Mouse (Mus musculus) retina, postnatal 7 days (tissue): Measurements from ENCODE around the gene Ppp1r14a.

ENCODE experiments used
- DNase-seq: peaks from one replicate; pipeline ENCODE4 v3.0.0-alpha.2; 2012; ENCODE audit warnings: low read depth, low spot score

The Ppp1r14a gene

DNA sequence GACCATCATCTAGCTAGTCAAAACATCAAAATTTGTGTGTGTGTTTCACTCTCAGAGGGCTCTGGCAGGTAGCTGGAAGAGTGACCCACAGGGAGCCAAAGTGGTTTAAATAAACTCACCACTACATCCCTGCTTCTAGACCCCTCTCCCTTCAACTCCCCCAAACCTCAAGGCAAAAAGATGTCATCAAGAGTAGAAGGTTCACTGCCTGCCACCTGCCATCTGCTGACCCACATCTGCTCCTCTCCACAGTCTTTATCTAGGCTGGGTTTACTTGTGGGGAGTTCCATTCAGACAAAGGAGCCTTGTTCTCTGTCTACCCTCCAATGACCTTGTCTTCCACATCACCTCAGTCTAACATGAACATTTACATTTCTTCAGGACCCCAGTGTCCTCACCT lies 9.8 kb upstream of the Ppp1r14a start:
- no peak for DNase-seq

DNA sequence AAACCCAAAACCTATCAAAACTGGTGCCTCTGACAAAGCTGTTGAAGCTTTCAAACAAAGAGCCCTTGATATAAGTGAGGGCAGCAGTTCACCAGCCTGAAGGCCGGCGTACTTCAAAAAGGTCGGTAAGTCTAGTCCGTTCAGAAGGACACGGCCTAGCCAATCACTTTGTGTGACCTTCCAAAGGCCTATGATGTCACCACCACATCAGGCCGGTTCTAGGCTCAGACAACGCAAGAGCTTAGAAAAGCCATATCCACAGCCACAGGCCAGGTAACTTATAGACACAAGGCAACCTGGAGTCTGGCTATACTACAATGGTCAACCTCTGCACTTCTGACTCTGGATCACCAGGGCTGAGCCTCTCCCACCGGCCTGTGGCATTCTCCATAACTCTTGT lies 9.2 kb upstream of the Ppp1r14a start:
- DNase-seq = no peak

DNA sequence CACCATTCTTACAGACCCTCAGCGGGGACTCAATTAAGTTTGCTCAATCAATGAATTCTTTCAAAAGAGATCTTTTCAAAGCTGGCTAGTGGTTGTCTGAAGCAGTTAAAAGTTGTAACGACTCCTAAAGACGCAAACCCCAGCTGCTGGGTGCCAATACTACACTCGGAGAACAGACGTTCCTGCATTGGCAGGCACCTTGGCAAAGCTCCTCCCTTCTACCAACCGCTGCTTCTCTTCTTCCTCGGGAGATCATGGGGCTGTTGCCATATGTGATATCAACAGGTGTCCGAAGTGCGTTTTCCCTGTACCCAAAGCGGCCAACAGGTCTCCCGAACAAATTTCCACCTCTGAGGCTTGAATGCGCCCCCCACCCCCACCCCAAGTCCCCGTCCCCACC lies 8.3 kb upstream of the Ppp1r14a start:
- DNase-seq = no peak

DNA sequence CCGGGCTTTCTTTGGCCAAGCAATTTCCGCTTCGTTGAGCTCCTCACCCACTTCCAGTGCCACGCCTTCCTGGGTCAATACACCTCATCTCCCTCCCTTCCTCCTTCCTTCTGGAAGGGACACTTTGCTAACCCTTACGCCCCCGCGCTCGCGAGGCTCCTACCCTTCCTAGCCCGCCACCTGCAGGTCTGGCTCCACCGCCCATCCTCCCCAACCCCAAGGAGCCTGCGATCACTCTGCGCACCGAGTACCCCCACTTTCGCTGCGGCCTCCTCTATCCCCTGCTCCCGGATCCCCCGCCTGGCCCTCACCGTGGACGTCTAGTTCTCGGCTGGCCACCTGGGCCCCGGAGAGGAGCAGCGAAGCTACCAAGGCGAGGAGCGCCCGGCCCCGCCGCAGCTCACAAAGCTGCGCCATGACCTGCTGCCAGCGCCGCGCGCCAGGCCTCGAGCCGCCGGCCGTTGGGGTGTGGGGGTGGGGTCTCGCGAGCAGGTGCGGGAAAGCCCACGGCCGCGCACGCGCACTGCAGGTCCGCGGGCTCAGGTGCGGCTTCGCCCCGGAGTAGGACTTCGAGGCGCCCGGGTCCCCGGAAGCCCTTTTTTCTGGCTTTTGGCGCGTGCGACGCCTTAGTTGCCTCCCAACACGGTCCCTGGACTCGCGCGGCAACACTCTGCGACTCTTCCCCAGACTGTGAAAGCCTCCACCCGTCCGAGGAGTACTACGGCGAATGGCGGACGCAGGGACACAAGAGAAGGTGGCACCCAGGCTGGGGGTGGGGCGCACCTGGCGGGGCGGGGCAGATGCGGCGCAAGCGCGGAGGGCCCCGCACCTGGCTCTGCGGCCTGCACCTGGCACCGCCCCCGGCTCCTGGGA lies 7.7 kb upstream of the Ppp1r14a start, which contains the start of gene Spint2:
Gene Spint2 (minus strand): TSS at position 712 of the 873 bp plus-strand sequence.
- DNase-seq = peak; percentile 58

DNA sequence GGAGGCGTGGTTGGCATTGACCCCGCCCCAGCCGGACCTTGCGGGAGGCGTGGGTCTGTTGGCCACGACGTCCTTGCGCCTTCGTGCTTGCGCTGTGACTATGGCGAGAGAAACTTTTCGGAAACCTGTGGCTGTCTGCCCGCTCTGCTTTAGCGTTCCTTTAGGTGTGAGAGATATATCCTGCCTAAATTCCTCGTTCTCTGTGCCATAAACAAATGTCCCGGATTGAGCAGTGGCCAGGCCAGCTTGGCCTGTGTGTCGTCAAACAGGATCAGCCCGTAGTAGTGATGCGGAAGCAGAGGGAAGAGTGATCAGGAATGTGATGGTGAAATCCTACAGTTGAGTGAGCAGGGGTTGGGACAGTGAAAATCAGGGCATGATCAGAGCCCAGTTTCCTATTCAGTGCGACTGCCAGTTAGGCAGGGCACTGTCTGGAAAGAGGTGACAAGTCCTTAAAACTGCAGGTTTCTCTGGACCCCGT lies 7.0 kb upstream of the Ppp1r14a start:
- no peak for DNase-seq

DNA sequence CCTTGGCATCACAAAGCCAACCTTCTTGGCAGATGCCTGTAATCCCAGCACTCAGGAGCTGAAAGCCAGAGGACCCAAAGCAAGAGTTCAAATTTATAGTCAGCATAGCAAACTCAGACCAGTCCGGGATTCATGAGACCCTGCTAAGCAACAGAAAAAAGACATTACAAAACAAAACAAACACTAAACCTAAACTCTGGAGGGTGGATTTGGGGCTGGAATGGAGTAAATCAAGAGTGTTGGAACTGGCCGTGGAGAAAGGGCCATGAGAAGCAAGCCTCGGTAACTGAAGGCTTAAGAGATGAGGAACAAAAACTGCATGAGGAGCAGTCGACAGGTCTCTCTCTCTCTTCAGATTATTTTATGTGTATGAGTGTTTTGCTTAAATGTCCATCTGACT lies 5.2 kb upstream of the Ppp1r14a start:
- DNase-seq = no peak

DNA sequence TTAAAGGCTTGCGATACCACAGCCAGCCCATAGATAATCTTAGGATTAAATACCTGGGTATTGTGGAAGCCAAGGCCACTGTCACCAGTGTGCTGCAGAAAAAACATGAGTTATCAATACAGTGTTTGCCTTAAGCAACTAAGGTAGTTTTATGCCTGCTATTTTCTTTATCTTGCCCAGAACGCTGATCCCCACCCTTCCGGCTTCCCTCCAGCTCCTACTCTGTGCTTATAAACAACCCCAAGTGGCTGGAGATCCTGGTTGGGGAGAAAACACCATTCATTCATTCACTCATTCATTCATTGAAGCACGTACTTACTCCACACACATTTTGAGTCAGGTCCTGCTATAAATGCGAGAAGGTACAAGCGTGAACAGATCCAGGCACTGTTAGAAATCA lies 4.6 kb upstream of the Ppp1r14a start:
- no peak for DNase-seq

DNA sequence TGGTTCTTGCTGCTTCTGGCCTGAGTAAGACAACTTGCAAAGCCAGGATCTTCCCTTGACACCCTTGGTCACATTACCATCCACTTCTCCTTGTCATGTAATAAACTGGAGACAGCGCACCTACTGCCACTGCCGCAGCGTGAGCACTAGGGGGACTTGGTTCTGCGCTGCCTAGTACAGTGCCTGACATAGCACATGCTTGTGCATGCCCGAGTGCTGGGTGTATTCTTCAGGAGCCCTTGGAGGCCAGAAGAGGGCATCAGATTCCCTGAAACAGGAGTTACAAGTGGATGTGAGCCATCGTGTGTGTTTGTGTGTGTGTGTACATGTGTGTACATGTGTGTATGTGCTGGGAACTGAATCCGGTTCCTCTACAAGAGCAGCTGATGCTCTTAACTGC lies 1.6 kb upstream of the Ppp1r14a start:
- DNase-seq = no peak

DNA sequence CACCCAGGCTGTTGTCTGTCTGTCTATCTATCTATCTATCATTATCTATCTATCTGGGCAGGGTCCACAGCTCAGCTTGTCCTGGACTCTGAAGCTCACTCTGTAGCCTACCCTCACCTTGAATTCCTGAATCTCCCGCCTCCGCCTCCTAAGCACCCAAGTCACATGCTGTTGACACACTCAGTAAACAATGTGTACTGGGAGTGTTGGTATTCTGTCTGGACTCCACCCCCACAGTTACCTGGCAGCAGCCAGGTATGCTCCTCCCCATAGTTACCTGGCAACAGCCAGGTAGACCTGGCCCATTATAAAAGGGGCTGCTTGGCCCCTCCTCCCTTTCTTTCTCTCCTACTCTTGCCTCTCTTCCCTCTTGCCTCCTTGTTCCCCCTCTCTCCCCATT lies 1.0 kb upstream of the Ppp1r14a start:
- no peak for DNase-seq

DNA sequence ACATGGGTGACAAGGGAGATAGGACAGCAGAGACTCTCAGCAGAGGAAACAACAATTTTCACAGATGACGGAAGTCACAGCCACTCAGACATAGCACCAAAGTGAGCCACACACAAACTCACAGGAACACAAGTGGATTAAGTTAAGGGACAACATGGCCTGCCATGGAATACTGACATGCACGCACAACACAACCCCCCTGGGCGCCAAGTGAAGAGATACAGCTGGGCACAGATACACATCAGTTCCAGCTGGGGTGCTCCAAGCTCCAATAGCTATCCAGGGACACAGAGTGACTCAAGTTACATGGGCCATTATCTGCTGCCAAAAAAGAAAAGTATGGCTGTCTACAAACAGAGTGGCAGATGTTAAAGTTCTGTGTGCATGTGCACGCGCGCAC lies 748 bp downstream of the Ppp1r14a start:
- DNase-seq = no peak

DNA sequence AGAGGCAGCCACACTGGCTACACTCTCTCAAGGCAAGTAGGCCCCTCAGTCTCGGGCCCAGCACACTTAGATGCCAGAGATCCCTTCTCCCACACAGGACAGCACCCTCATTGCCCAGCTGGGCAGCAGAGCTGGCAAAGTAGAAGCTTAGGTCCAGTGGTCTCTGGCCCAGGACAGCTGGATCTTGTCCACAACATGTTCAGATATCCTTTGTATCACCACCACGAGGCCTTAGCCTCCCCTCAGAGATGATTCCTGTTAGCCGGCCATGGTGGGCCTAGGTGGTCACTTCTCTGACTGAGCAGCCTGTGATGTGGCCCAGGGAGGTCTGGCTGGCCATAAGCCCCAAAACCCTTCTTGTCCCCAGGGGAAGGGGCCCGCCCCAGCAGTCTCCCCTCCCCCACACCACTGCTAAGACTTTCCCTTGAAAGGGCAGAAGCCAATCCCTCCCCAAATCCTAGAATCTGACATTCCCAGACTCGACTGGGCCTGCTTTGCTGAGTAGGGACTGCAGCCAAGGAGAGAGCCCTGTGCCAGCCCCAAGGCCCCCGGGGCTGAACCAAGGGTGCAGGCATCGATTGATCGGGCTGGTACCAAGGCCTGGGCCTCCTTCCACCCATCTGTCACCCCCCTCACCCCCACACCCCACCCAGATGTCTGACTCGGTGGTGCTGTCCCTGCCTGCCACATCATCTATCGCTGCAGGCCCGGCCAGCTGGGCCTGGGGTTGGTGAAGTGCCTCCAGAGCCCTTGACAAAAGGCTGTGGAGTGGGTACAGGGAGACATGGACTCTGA lies 1.8 kb downstream of the Ppp1r14a start:
- no peak for DNase-seq

DNA sequence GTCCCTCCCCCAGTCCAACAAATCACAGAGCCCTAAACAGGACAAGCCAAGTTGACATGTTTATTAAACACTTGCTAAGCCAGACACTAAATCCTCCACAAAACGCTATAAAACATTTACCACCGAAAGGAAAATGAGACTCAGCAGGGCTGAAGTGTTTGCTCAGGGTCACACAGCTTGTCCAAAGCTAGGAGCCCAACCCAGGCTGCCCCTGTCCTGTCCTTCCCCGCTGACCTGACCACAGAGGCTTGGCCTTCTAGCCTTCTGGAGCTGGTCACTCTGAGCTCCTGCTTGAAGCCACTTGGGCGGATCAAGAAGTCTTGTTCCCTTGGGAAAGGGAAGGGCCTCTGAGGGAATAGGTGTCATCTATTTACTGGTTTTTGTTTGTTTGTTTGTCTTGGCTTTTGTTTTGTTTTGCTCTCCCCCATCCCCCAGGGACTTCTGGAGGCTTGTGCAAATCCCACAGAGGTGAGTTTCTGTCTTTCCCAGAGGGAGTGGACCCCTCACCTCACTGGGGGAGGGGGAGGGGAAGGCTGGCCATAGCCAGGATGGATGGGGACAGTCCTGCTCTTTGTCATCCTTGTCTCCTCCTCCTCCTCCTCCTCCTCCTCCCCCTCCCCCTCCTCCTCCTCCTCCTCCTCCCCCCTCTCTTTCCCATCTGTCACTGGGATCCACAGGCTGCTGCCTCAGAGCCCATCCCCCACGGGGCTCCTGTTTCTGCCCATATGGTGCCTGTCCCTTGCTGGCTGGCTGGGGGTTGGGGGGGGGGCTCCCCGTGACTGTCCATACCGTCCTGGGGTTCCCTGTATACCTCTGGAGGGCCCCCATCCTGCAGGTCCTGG lies 2.7 kb downstream of the Ppp1r14a start:
- no peak for DNase-seq

DNA sequence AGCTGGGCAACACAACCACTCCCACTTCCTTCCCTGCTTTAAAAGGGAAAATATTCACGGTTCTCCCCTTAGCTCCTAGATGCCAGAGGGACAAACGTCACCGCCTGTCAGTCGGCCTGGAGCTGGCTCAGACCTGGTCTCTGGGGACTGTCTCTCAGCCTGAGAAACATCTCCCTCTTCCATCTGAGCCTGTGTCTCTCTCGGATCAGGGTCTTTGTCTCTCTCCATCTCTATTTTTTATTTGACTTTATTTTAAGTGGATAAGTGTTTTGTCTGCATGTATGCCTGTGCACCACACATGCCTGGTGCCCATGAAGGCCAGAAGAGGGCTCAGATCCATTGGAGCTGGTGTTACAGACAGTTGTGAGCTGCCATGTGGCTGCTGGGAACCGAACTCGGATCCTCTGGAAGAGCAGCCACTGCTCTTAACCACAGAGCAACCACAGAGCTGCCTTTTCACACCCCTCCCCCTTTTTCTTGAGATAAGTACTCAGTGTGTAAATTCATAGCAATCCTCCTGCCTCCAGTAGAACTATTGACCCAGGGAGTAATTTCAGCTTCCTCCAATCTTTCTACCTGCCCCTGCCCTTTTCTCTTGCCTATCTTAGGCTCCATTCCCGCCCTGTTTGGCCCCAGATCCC lies 3.5 kb downstream of the Ppp1r14a start:
- DNase-seq = no peak

DNA sequence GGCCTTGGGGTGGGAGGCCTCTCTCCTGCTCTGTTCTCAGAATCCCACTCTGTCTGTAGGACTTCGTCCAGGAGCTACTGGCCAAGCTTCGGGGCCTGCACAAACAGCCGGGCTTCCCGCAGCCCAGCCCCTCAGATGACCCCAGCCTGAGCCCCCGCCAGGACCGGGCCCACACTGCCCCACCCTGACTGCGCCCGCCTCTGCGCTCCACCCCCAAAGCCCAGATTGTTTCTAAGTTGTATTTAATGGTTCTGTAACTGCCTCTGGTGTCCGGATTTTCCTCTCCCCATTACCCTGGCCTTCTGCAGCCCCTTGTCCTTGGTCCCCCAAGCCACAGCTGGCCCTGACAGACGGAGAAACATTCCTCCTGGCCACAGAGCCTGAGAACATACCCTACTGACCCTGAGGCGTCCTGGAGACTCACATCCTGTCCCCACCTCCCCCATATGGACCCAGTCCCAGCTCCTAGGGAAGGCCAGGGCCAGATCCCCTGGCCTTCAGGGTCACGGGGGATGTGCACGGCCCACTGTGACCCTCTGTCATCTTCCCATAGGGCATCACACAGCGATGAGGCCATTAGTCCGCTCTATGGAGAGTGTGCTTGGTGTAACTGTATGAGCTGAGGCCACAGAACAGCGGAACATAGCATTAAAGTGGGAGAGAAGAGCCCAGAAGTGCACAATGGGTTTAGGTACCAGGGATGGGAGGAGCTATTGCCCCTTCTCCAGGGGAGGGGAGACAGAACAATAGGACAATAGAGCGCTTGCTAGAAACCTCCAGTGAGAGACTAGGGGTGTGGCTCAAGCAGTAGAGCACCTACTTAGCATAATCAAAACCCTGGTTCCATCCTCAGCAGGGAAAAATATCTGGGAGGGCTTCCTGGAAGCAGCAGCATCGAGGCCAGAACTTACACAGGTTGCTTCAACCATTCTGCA lies 4.3 kb downstream of the Ppp1r14a start:
- no peak for DNase-seq

DNA sequence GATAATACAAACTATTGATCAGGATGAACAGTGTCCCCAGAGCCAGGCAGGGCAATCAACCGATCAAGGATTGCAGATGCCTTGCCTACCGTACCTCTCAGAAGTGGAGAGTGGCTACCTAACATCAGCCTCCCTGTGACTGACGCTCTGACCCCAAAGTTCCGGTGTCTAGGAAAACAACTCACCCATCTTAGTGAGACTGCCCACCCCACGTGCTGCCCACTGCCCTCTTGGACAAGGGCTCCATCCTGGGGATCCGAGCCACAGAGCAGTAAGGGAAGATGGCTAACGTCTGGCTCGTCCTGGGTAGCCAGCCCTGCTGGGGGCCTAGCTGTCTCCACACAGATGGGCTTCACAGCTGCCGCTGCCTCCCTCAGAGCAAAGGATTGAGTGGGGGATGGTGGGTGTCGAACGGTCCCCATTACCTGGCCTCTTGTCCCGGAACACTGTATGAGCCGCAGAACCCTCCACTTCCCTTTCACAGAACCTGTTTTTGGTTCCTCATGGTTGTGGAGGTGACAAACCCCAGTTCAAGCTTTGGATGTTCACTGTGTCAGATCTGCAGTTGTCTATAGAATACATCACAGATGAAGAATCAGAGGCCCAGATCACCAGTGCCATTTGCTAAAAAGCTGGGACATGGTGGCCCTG lies 5.1 kb downstream of the Ppp1r14a start:
- DNase-seq = no peak

DNA sequence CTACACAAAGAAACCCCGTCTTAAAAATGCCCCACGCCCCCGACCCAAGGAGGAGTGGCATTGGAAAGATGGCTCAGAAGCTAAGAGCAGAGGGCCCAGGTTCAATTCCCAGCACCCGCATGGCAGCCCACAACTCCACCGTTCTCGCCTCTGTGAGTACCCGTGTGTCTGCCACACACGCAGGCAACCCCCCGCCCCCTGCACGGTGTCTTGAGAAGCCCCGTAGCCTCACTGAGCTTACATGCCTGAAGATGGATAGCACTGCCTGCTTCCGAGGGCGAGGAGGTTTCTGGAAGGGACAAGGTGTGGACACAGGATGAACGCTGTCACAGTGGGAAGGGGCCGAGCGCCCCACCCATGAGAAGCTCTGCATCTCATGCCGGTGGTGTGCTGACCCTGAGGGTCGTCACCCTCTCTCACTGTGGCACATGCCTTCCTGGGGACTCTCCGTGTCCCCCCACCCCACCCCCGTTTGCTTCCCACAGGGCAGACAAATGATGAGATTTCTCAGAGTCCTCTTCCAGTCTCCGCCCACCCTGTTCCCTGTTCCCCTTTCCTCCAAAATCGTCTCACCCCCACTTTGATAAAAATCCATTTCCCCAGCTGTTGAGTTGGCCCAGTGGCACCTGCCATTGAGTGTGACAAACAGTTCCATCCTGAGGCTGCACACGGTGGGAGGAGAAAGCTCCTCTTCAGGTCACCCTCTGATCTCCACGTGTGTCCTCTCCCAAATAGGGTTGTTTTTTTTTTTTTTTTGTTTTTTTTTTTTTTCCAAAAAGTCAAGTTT lies 6.9 kb downstream of the Ppp1r14a start:
- no peak for DNase-seq

DNA sequence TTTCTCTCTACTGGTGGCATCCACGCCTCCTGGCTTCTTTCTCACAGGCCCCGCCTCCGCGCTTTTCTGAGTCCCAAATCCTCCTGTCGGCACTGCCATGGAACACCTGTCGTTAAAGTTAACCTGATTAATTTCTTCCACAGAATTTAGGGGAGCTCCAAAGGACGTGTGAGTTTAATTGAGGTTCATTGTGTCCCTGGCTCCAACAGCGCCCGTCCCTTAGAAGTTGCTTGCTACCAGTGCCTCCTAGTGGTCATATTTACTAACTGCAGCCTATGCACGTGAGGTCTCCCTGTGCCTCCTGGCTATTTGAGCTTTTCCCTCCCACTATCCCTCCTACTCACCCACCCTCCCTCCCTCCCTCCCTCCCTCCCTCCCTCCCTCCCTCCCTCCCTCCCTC lies 7.9 kb downstream of the Ppp1r14a start:
- DNase-seq = peak; percentile 74

DNA sequence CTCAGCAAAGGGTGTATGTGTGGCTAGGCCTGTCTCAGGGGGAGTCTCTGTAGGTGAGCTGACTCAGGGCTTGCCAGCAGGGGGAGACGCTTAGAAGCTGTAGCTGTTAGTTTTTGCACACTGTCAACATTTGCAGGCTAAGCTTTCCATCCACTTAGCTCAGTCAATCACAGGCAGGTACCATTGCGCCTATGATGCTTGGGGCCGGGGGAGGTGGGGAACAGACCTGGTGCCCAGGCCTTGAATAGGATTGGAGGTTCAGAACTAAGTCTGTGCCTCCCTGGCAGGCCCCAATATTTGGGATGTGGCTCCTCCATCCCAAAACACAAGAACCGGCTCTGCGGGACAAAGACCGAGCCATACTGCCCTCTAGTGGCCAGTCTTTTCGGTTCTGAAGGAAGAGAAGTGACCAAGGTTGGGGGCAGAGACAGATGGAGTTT lies 12.0 kb downstream of the Ppp1r14a start:
- peak; percentile 61 for DNase-seq

DNA sequence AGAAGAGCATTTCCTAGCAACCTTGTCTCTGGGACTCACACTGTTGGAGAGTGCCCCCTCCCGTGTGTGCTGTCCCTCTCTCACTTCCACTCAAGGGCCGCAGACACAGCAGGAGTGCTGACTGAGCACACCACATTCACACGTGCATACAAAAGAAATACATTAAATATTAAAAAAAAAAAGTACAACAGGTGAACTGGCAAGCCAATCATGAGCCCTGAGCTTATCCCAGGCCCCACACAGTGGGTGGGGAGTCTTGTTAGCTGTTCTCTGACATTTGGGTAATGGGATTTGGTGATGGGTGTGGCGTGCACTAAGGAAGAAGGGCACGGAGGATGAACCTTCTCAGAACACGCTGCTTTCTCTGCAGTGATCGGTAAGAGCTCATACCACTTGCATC lies 13.5 kb downstream of the Ppp1r14a start:
- DNase-seq = no peak
